Mouse (Mus musculus) embryonic facial prominence, embryonic 14.5 days (tissue): Measurements from ENCODE around the gene Npy. TPM values are rescaled to one million over a fixed set of nuclear protein-coding genes. Genes with fewer than 3 reads are reported as not detected.
A peak's percentile ranks its signal among the peaks of the same experiment; 100 is the strongest.

Experiments used
- ATAC-seq: fragments of 200-750 bp; cut with Nextera tagmentation; 2 replicates; pipeline ENCODE4 v1.8.0; 2017; ENCODE audit warnings: low read depth, moderate number of reproducible peaks, moderate TSS enrichment
- DNase-seq: peaks from one replicate; pipeline ENCODE4 v3.0.0-alpha.2; 2015; ENCODE audit warnings: low spot score
- H3K27ac ChIP-seq: fragments of 300-500 bp; sonication (generic); replicated peaks from 2 replicates; pipeline ENCODE4 v1.5.1; 2014; ENCODE audit warnings: low read depth, mild to moderate bottlenecking, low read length, moderate library complexity
- H3K27me3 ChIP-seq: fragments of 300-500 bp; sonication (generic); replicated peaks from 2 replicates; pipeline ENCODE4 v1.6.1; 2014; ENCODE audit warnings: low read length; ENCODE audit not compliant: control insufficient read depth, insufficient read depth
- H3K36me3 ChIP-seq: fragments of 300-500 bp; sonication (generic); 2 replicates; pipeline ENCODE4 v1.6.1; 2014; ENCODE audit warnings: low read length, mixed read lengths; ENCODE audit not compliant: control insufficient read depth, insufficient read depth
- H3K4me1 ChIP-seq: fragments of 300-500 bp; sonication (generic); 2 replicates; pipeline ENCODE4 v1.6.1; 2014; ENCODE audit warnings: antibody characterized with exemption, low read length; ENCODE audit not compliant: control insufficient read depth, insufficient read depth
- H3K4me2 ChIP-seq: fragments of 300-500 bp; sonication (generic); 2 replicates; pipeline ENCODE4 v1.6.1; 2014; ENCODE audit warnings: low read depth, mild to moderate bottlenecking, low read length, moderate library complexity, mixed read lengths
- H3K4me3 ChIP-seq: fragments of 300-500 bp; sonication (generic); 2 replicates; pipeline ENCODE4 v1.5.1; 2014; ENCODE audit warnings: low read depth, mild to moderate bottlenecking, low read length
- H3K9ac ChIP-seq: fragments of 300-500 bp; sonication (generic); 2 replicates; pipeline ENCODE4 v1.6.1; 2014; ENCODE audit warnings: low read depth, mild to moderate bottlenecking, low read length, moderate library complexity, mixed read lengths
- H3K9me3 ChIP-seq: fragments of 300-500 bp; sonication (generic); 2 replicates; pipeline ENCODE4 v1.6.1; 2016; ENCODE audit warnings: low read length; ENCODE audit not compliant: control insufficient read depth
- WGBS: fragments of 180-500 bp; shearing (Covaris S2); extraction: QIAGEN DNeasy Blood & Tissue Kit; methylation state at CpG from one replicate; pipeline ENCODE4 v1.1.7; 2014; 5-methylcytosine and 5-hydroxymethylcytosine counted together
- polyA plus RNA-seq: library from polyadenylated mRNA; unstranded; fragments of >200 nt; fragmentation: Nextera tagmentation; extraction: Ambion mirVana; gene quantifications from 2 replicates; pipeline ENCODE4 v1.2.1, GENCODE M21; 2014

Gene Npy
- 13.8 and 17.0 TPM in 2 replicates for polyA plus RNA-seq

DNA sequence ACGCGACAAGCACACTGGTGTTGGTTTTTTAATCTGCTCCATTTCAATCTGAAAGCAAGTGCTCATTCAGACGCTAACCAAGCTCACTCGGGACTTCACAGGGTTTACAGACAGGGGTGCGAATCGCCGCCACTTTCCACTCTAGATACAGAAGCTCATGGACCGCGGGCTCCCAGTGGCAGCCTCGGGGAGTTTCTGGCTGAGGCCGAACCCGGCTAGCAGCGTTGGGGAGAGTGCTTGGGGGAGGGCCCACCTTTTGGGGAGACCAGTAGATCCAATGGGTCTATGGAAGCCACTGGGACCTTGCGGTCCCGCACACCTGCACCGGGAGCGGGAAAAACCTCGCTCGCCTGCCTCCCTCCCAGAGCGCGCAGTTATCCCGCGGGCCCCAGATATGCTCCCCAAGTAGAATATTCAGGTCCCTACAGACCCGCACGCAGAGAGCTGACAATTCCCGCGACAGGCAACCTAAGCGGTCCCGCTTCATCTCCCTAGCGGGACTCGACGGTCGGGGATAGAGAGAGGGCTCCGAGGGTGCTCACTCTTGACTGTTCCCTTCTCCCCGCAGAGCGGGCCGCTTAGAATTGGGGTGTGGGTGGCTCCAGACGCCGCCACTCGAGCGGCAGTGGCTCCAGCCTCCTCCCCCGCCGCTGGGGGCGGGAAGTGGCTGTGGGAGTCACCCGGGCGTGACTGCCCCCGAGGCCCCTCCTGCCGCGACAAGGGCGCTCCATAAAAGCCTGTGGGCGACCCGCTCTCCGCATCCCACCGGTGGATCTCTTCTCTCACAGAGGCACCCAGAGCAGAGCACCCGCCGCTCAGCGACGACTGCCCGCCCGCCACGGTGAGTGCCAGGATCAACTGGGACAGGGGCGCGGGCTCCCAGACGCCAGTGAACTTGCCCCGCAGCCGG lies at the start of gene Npy:
Gene Npy, plus strand, starts transcription at position 750 of the 910 bp plus-strand sequence.
- no peak within 1 kb of the TSS for H3K27ac ChIP-seq
- WGBS = under 1% methylated on average over 40 of the region's 66 CpGs
- peaks cover 74% of the 10 kb centered on the region for H3K27me3 ChIP-seq
- H3K9ac ChIP-seq = peak within 1 kb of the TSS; percentile 45
- H3K9me3 ChIP-seq = no peaks in the 10 kb centered on the region
- DNase-seq = peak; percentile 31
- H3K4me3 ChIP-seq = peak within 1 kb of the TSS; percentile 44
- peaks cover 9% of the 10 kb centered on the region for H3K4me1 ChIP-seq
- H3K4me2 ChIP-seq = peak within 1 kb of the TSS; percentile 80
- peak; percentile 41; the same call in 1 of the 2 replicates for ATAC-seq
- H3K36me3 ChIP-seq = no peaks in the 10 kb centered on the region

DNA sequence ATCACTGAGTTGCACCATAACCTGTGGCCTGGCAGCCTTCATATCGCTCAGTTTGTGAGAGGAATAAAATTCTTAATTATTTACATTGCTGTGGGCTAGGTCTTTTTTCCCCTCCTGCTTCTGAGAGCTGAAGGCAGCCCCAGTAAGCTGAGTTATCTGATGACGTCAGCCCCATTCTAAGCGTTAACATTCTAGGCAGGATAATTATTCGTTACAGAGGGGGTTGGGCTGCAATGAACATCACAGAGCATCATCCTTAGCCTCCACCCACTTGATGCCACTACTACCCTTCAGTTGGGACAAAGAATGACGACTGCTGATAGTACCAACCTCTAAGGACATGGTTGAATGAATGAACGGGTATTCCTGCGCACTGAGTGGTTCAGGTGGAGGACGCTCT lies 47.5 kb upstream of the Npy start:
- Histone ChIP-seq H3K9ac (no peak overlapping the region), H3K27ac (no peak overlapping the region), H3K36me3 (no peaks in the 10 kb centered on the region), H3K4me1 (peaks cover 6% of the 10 kb centered on the region; the same call in 1 of the 2 replicates), H3K9me3 (no peaks in the 10 kb centered on the region), H3K4me3 (no peak overlapping the region), H3K4me2 (no peak overlapping the region), H3K27me3 (no peaks in the 10 kb centered on the region)
- no peak for DNase-seq
- no peak for ATAC-seq
- 60% methylated on average over 8 of the region's 8 CpGs for WGBS

DNA sequence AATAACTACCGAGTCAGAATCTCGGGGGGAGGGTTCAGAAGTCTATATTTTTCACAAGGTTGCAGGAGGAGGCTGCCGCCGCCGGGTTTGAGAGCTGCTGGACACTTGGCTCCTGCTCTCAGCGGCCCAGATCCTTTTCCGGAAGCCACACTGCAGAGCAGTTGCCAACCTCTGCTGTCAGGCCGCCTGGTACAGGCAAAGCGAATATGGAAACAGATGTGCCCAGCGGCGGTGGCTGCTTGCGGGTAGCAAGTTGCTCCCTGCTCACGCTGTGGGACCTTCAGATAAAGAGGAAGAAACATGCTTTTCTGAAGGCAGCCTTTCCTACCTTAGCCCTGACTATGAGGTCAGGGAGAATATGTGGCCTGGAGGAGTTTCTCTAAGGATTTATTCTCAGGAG lies 44.4 kb upstream of the Npy start:
- peaks cover 6% of the 10 kb centered on the region; the same call in 1 of the 2 replicates for H3K4me1 ChIP-seq
- no peak for DNase-seq
- WGBS = 69% methylated on average over 12 of the region's 13 CpGs
- no peaks in the 10 kb centered on the region for H3K36me3 ChIP-seq
- no peaks in the 10 kb centered on the region for H3K9me3 ChIP-seq
- H3K9ac ChIP-seq = no peak overlapping the region
- H3K4me3 ChIP-seq = no peak overlapping the region
- H3K4me2 ChIP-seq = no peak overlapping the region; the same call in 1 of the 2 replicates
- H3K27ac ChIP-seq = no peak overlapping the region
- H3K27me3 ChIP-seq = no peaks in the 10 kb centered on the region
- ATAC-seq = no peak

DNA sequence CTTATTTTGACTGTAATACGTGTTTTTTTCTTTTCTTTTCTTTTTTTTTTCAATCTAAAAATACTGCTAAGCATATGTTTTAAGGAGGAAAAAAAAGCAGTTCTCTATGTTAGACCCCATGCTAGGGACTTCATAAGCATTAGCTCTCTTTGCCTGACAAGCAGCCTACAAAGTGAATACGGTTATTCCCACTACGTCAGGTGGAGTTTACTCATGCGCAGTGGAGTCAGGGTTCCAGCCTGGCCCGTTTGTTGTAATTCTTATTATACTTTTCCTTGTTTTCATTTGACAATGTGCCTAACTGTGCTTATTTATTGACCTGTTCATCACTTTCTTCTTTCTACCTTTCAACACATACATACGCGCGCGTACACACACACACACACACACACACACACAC lies 43.8 kb upstream of the Npy start:
- no peak for DNase-seq
- Histone ChIP-seq H3K9ac (no peak overlapping the region), H3K4me1 (peaks cover 6% of the 10 kb centered on the region; the same call in 1 of the 2 replicates), H3K36me3 (no peaks in the 10 kb centered on the region), H3K9me3 (no peaks in the 10 kb centered on the region), H3K4me2 (no peak overlapping the region; the same call in 1 of the 2 replicates), H3K27ac (no peak overlapping the region), H3K27me3 (no peaks in the 10 kb centered on the region), H3K4me3 (no peak overlapping the region)
- 82% methylated on average over 9 of the region's 9 CpGs for WGBS
- no peak for ATAC-seq

DNA sequence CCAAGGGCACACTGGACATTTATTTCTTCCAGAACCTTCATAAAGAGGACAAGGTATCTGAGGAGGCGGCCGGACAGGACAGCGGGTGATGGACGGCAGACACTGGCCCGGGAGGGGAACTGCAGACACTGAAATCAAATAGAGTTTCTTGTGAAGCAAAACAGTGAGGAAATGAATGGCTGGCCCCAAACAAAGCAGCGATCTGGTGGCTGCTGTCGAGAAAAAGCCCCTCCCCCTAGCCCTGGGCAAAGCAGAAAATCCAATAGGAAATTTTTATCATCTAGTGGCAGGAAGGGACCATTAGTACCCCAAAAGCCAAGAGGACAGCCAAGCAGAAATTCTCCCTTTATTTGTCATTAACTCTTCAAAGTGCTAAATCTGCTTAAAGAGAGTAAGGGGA lies 42.9 kb upstream of the Npy start:
- WGBS = 44% methylated on average over 7 of the region's 7 CpGs
- Histone ChIP-seq H3K4me3 (no peak overlapping the region), H3K9me3 (no peaks in the 10 kb centered on the region), H3K27me3 (no peaks in the 10 kb centered on the region), H3K4me2 (no peak overlapping the region), H3K36me3 (no peaks in the 10 kb centered on the region), H3K9ac (no peak overlapping the region), H3K4me1 (peaks cover 6% of the 10 kb centered on the region; the same call in 1 of the 2 replicates), H3K27ac (no peak overlapping the region)
- ATAC-seq (no peak), DNase-seq (no peak)

DNA sequence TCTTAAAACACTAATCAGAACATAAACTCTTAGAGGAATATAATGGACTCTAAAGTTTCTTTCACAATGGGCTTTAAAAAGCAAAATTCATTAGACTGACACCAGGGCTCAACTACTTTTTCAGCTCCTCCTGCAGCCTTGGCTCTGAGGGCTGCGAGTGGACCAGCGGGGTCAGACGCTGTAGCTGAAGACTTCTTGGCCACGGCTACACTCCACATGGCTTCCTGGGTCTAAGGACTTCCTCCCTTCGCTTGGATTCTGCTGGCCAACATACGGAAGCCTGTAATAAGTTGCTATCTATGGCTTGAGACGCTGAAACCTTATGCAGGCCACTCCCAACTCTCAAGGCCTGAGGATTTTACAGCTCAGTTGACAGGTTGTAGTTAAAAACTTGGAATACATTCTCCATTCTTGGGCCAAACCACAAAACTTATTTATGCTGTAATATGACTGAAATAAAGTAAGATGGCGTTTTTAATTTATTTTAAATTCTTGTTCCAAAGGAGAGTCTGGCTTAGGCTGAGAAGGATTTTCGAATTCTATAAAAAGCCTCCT lies 41.6 kb upstream of the Npy start:
- no peak overlapping the region for H3K4me3 ChIP-seq
- H3K4me2 ChIP-seq = no peak overlapping the region
- WGBS = 73% methylated on average over 9 of the region's 9 CpGs
- H3K36me3 ChIP-seq = no peaks in the 10 kb centered on the region
- no peaks in the 10 kb centered on the region for H3K9me3 ChIP-seq
- no peak overlapping the region for H3K27ac ChIP-seq
- H3K27me3 ChIP-seq = no peaks in the 10 kb centered on the region
- DNase-seq (peak; percentile 71), ATAC-seq (no peak)
- no peak overlapping the region for H3K9ac ChIP-seq
- H3K4me1 ChIP-seq = peaks cover 6% of the 10 kb centered on the region; the same call in 1 of the 2 replicates

DNA sequence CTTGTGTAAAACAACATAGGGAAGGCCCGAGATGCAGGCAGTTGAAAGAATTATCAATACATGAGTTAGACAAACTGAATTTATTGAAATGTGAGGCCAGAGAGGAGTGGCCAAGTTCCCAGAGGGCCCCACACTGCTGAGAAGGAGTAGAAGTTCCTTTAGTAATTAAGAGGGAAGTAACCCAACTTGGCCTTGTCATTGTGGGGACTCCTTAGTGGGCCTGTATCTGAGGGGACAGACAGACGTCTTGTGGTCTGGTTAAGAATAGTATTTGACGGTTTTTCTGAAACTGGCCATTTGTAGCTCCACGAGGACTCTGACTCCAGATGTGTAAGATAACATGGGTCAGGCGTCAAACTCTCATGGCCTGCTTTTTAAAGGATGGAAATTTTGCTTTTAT lies 40.7 kb upstream of the Npy start:
- ATAC-seq = no peak
- 75% methylated on average over 5 of the region's 5 CpGs for WGBS
- H3K4me3 ChIP-seq = no peak overlapping the region
- H3K4me1 ChIP-seq = peaks cover 6% of the 10 kb centered on the region; the same call in 1 of the 2 replicates
- no peaks in the 10 kb centered on the region for H3K36me3 ChIP-seq
- H3K4me2 ChIP-seq = no peak overlapping the region
- no peaks in the 10 kb centered on the region for H3K27me3 ChIP-seq
- H3K9me3 ChIP-seq = no peaks in the 10 kb centered on the region
- H3K27ac ChIP-seq = no peak overlapping the region
- DNase-seq = no peak
- no peak overlapping the region for H3K9ac ChIP-seq

DNA sequence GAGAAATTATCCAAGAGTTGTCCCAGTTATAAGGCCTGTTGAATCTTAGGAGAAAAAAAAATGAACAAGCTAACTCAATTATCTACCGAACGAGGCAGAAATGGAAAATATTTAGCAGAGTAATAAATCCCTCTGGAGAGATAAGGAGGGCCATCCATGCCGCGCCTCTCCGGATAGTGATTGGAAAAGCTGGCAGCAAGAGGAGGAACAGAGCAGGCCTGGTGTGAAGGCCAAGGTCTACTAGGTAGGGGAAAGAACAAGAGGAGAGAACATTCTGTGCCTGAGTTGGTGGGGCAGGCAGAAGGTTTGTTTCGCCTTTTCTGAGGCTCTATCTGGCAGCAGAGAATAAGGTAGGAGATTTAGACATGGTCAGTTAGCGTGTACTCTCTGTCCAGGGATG lies 39.8 kb upstream of the Npy start:
- no peak overlapping the region for H3K27ac ChIP-seq
- no peak overlapping the region for H3K4me3 ChIP-seq
- no peak overlapping the region for H3K9ac ChIP-seq
- no peaks in the 10 kb centered on the region for H3K27me3 ChIP-seq
- ATAC-seq (no peak), DNase-seq (no peak)
- 85% methylated on average over 7 of the region's 7 CpGs for WGBS
- H3K36me3 ChIP-seq = no peaks in the 10 kb centered on the region
- peaks cover 6% of the 10 kb centered on the region; the same call in 1 of the 2 replicates for H3K4me1 ChIP-seq
- H3K4me2 ChIP-seq = no peak overlapping the region
- no peaks in the 10 kb centered on the region for H3K9me3 ChIP-seq
